Mouse (Mus musculus): ENCODE results near the gene Ndufa11. TPM values are rescaled to one million over a fixed set of nuclear protein-coding genes. Genes with fewer than 3 reads are reported as not detected.

Ndufa11 gene
- total RNA-seq, 2 experiments from 2014 or later = 244 to 256 TPM

GRCm38 (mm10) chr17:56757416-56758123 is 40.0 kb downstream of the Ndufa11 start, which contains the start of gene Nrtn:
Gene Nrtn (minus strand): TSS chr17:56757530.
- peak; percentile 74 to 76 for DNase-seq (ENCODE audit: low spot score in 2 of 2)

- peak in 1 of 2 experiments; percentile 63 for DNase-seq (ENCODE audit: low spot score in 2 of 2)
Observed at GRCm38 (mm10) chr17:56758132-56758531, 40.6 kb downstream of the Ndufa11 start.

- DNase-seq (ENCODE audit: low spot score in 2 of 2) = no peak
Observed at GRCm38 (mm10) chr17:56759261-56759660, 41.7 kb downstream of the Ndufa11 start.

GRCm38 (mm10) chr17:56761077-56761476 is 43.5 kb downstream of the Ndufa11 start:
- no peak for DNase-seq (ENCODE audit: low spot score in 2 of 2)

- DNase-seq (ENCODE audit: low spot score in 2 of 2) = peak; percentile 74 to 77
Observed at GRCm38 (mm10) chr17:56761991-56762410, 44.4 kb downstream of the Ndufa11 start.

GRCm38 (mm10) chr17:56762769-56763731 is 45.5 kb downstream of the Ndufa11 start:
- no peak for DNase-seq (ENCODE audit: low spot score in 2 of 2)

- DNase-seq (ENCODE audit: low spot score in 2 of 2) = no peak
Observed at GRCm38 (mm10) chr17:56763741-56764250, 46.2 kb downstream of the Ndufa11 start.

- peak; percentile 62 to 73 for DNase-seq (ENCODE audit: low spot score in 2 of 2)
Observed at GRCm38 (mm10) chr17:56764474-56765354, 47.1 kb downstream of the Ndufa11 start, which contains the start of gene Dus3l. Gene Dus3l (plus strand): TSS chr17:56764757.

GRCm38 (mm10) chr17:56765431-56765830 is 47.9 kb downstream of the Ndufa11 start:
- DNase-seq (ENCODE audit: low spot score in 2 of 2) = no peak

GRCm38 (mm10) chr17:56766631-56767405 is 49.3 kb downstream of the Ndufa11 start:
- DNase-seq (ENCODE audit: low spot score in 2 of 2) = no peak

- DNase-seq (ENCODE audit: low spot score in 2 of 2) = no peak
Observed at GRCm38 (mm10) chr17:56767531-56768135, 50.1 kb downstream of the Ndufa11 start.

- no peak for DNase-seq (ENCODE audit: low spot score in 2 of 2)
Observed at GRCm38 (mm10) chr17:56768941-56769340, 51.4 kb downstream of the Ndufa11 start.

GRCm38 (mm10) chr17:56769950-56770349 is 52.4 kb downstream of the Ndufa11 start, which contains the start of gene Prr22:
Gene Prr22 (plus strand): TSS chr17:56770250.
- DNase-seq (ENCODE audit: low spot score in 2 of 2) = no peak

Other genes starting within 250 kb of the Ndufa11 start
- 100 to 1,000 TPM; 176 to 208 TPM for gene Ptprs, start 241.3 kb upstream of the Ndufa11 start, total RNA-seq (2021)
- gene Znrf4, start 205.3 kb upstream of the Ndufa11 start, total RNA-seq (2021) = not detected
- 1 to 10 TPM; 1.4 to 1.9 TPM for gene Gm20219, start 163.4 kb upstream of the Ndufa11 start, total RNA-seq (2021)
- gene Safb2, start 133.2 kb upstream of the Ndufa11 start, total RNA-seq (2021) = 100 to 1,000 TPM; 153 to 170 TPM
- 100 to 1,000 TPM; 168 to 177 TPM for gene Safb, start 132.9 kb upstream of the Ndufa11 start, total RNA-seq (2021)
- 100 to 1,000 TPM; 294 to 338 TPM for gene 2410015M20Rik, start 108.0 kb upstream of the Ndufa11 start, total RNA-seq (2021)
- 1,000 to 10,000 TPM; 1,222 to 1,358 TPM for gene Rpl36, start 104.4 kb upstream of the Ndufa11 start, total RNA-seq (2021)
- 100 to 1,000 TPM; 306 to 318 TPM for gene Lonp1, start 90.9 kb upstream of the Ndufa11 start, total RNA-seq (2021)
- 1 to 10 TPM; 2.4 to 2.7 TPM for gene Catsperd, start 89.6 kb upstream of the Ndufa11 start, total RNA-seq (2021)
- gene Ranbp3, start 44.5 kb upstream of the Ndufa11 start, total RNA-seq (2021) = 10 to 100 TPM; 88.1 to 89.6 TPM
- gene Vmac, start 255 bp downstream of the Ndufa11 start, total RNA-seq (2021) = 10 to 100 TPM; 31.4 to 34.4 TPM
- 1 to 10 TPM; 4.1 to 5.2 TPM for gene Nrtn, start 39.8 kb downstream of the Ndufa11 start, total RNA-seq (2021)
- gene Dus3l, start 47.0 kb downstream of the Ndufa11 start, total RNA-seq (2021) = 10 to 100 TPM; 53.0 to 56.2 TPM
- under 1 TPM; 0.76 to 0.90 TPM for gene Prr22, start 52.5 kb downstream of the Ndufa11 start, total RNA-seq (2021)
- gene Rfx2, start 113.2 kb downstream of the Ndufa11 start, total RNA-seq (2021) = 1 to 10 TPM; 7.4 to 7.6 TPM
- gene Acsbg2, start 156.7 kb downstream of the Ndufa11 start, total RNA-seq (2021) = under 1 TPM in 1 of 2 experiments, not detected in 1; 0.25 TPM
- gene 1700061G19Rik, start 157.7 kb downstream of the Ndufa11 start, total RNA-seq (2021) = 1 to 10 TPM; 1.1 to 2.7 TPM
- gene Mllt1, start 217.6 kb downstream of the Ndufa11 start, total RNA-seq (2021) = 10 to 100 TPM; 34.4 to 38.9 TPM

Measured in adrenal gland, postnatal 4 days (tissue).